Mouse (Mus musculus) G1E-ER4 (cell line): ENCODE data around the gene Gm4027. TPM values are rescaled to one million over a fixed set of nuclear protein-coding genes. Genes with fewer than 3 reads are reported as not detected.
"Not testable (repeated sequence)": the region's sequence is repeated elsewhere in the genome, so short reads cannot be mapped to it uniquely, and the experiment has no call there.

ENCODE experiments used
- GATA1 ChIP-seq: IDR thresholded peaks from one replicate; pipeline ENCODE4 v1.8.0; 2012; ENCODE audit warnings: low read length, inconsistent platforms
- polyA plus RNA-seq: library from polyadenylated mRNA; stranded (reverse); fragments of >175 nt; gene quantifications from 2 replicates; pipeline ENCODE4 v1.2.3, GENCODE M21; 2012

The Gm4027 gene
- not detected in 2 replicates for polyA plus RNA-seq

- TF ChIP-seq GATA1: not testable (repeated sequence)
These were observed at the start of gene Gm4027 for GRCm38 (mm10) chr12:87618569-87618968. Gm4027 (plus strand) TSS chr12:87618869.

GRCm38 (mm10) chr12:87602388-87602787 lies 16.3 kb upstream of the Gm4027 start, which contains the start of gene Oog1:
Oog1 (plus strand) TSS chr12:87602688.
- not testable (repeated sequence) for TF ChIP-seq GATA1

GRCm38 (mm10) chr12:87644520-87644919 lies 25.9 kb downstream of the Gm4027 start, which contains the start of gene Gm16381:
Gm16381 (minus strand) TSS chr12:87644620.
- not testable (repeated sequence) for TF ChIP-seq GATA1

Other genes with a start within 250 kb of the Gm4027 start
- 20.7 and 28.7 TPM in 2 replicates for gene Sptlc2, start 230.5 kb upstream of the Gm4027 start, polyA plus RNA-seq
- 2.3 and 3.9 TPM in 2 replicates for gene Slirp, start 175.0 kb upstream of the Gm4027 start, polyA plus RNA-seq
- gene Alkbh1, start 174.9 kb upstream of the Gm4027 start, polyA plus RNA-seq: 26.5 and 30.5 TPM in 2 replicates
- gene Snw1, start 146.6 kb upstream of the Gm4027 start, polyA plus RNA-seq: 15.8 and 15.9 TPM in 2 replicates
- not detected in 2 replicates for gene Gm5788, start 124.1 kb upstream of the Gm4027 start, polyA plus RNA-seq
- not detected in 2 replicates for gene Gm8300, start 104.6 kb upstream of the Gm4027 start, polyA plus RNA-seq
- not detected in 2 replicates for gene Oog1, start 16.2 kb upstream of the Gm4027 start, polyA plus RNA-seq
- not detected in 2 replicates for gene Gm16381, start 25.8 kb downstream of the Gm4027 start, polyA plus RNA-seq
- not detected in 2 replicates for gene Gm21319, start 156.9 kb downstream of the Gm4027 start, polyA plus RNA-seq
- gene Gm21936, start 176.6 kb downstream of the Gm4027 start, polyA plus RNA-seq: not detected in 2 replicates
- gene BB287469, start 197.7 kb downstream of the Gm4027 start, polyA plus RNA-seq: not detected in 2 replicates
- gene Gm2001, start 223.5 kb downstream of the Gm4027 start, polyA plus RNA-seq: not detected in 2 replicates